Mouse (Mus musculus): ENCODE data around the gene Pcyox1.

GRCm38 (mm10) chr6:86403728-86404099 lies 6.8 kb upstream of the Pcyox1 start:
- TF ChIP-seq CTCF (IDR thresholded peaks at IDR 0.05; ENCODE audit: low read depth, low read length) (no peak), GATA1 (IDR thresholded peaks at IDR 0.05; ENCODE audit: borderline replicate concordance, low read length) (no peak), TAL1 (conservative IDR thresholded peaks at IDR 0.05; ENCODE audit: low read depth, low read length) (no peak)
